Mouse (Mus musculus): ENCODE data around the gene Slc7a1. TPM values are rescaled to one million over a fixed set of nuclear protein-coding genes. Genes with fewer than 3 reads are reported as not detected.

Slc7a1 gene
- polyA plus RNA-seq, 1 experiment: 4.9 TPM

GRCm38 (mm10) chr5:148392831-148393230 lies 6.9 kb downstream of the Slc7a1 start:
- DNase-seq (ENCODE audit: low spot score): no peak

- no peak for DNase-seq (ENCODE audit: low spot score)
Measured at GRCm38 (mm10) chr5:148389007-148389970, 10.4 kb downstream of the Slc7a1 start.

- DNase-seq (ENCODE audit: low spot score): no peak
Measured at GRCm38 (mm10) chr5:148388251-148389006, 11.3 kb downstream of the Slc7a1 start.

GRCm38 (mm10) chr5:148387820-148388219 lies 11.9 kb downstream of the Slc7a1 start:
- no peak for DNase-seq (ENCODE audit: low spot score)

GRCm38 (mm10) chr5:148386471-148386870 lies 13.2 kb downstream of the Slc7a1 start:
- no peak for DNase-seq (ENCODE audit: low spot score)

GRCm38 (mm10) chr5:148384501-148385055 lies 15.1 kb downstream of the Slc7a1 start:
- DNase-seq (ENCODE audit: low spot score): no peak

GRCm38 (mm10) chr5:148383841-148384500 lies 15.7 kb downstream of the Slc7a1 start:
- DNase-seq (ENCODE audit: low spot score): no peak

GRCm38 (mm10) chr5:148381083-148381482 lies 18.6 kb downstream of the Slc7a1 start:
- no peak for DNase-seq (ENCODE audit: low spot score)

GRCm38 (mm10) chr5:148380246-148380504 lies 19.5 kb downstream of the Slc7a1 start:
- DNase-seq (ENCODE audit: low spot score): no peak

- no peak for DNase-seq (ENCODE audit: low spot score)
Measured at GRCm38 (mm10) chr5:148379455-148380245, 20.1 kb downstream of the Slc7a1 start.

- no peak for DNase-seq (ENCODE audit: low spot score)
Measured at GRCm38 (mm10) chr5:148378707-148379106, 21.0 kb downstream of the Slc7a1 start.

- no peak for DNase-seq (ENCODE audit: low spot score)
Measured at GRCm38 (mm10) chr5:148378232-148378508, 21.5 kb downstream of the Slc7a1 start.

GRCm38 (mm10) chr5:148377439-148378231 lies 22.1 kb downstream of the Slc7a1 start:
- DNase-seq (ENCODE audit: low spot score): no peak

- no peak for DNase-seq (ENCODE audit: low spot score)
Measured at GRCm38 (mm10) chr5:148376358-148376757, 23.3 kb downstream of the Slc7a1 start.

GRCm38 (mm10) chr5:148375480-148375879 lies 24.2 kb downstream of the Slc7a1 start:
- no peak for DNase-seq (ENCODE audit: low spot score)

GRCm38 (mm10) chr5:148373092-148373685 lies 26.5 kb downstream of the Slc7a1 start:
- no peak for DNase-seq (ENCODE audit: low spot score)

GRCm38 (mm10) chr5:148372005-148372917 lies 27.4 kb downstream of the Slc7a1 start:
- DNase-seq (ENCODE audit: low spot score): no peak

GRCm38 (mm10) chr5:148371375-148371774 lies 28.3 kb downstream of the Slc7a1 start:
- DNase-seq (ENCODE audit: low spot score): no peak

GRCm38 (mm10) chr5:148370624-148371023 lies 29.1 kb downstream of the Slc7a1 start:
- DNase-seq (ENCODE audit: low spot score): no peak
